Mouse (Mus musculus) midbrain, embryonic 10.5 days (tissue): ENCODE data around the gene Slc29a3. TPM values are rescaled to one million over a fixed set of nuclear protein-coding genes. Genes with fewer than 3 reads are reported as not detected.
A peak's percentile ranks its signal among the peaks of the same experiment; 100 is the strongest.

Source experiments
- DNase-seq: peaks from one replicate; pipeline ENCODE4 v3.0.0-alpha.2; 2017; ENCODE audit warnings: low spot score
- H3K27ac ChIP-seq: fragments of 300-500 bp; sonication (generic); replicated peaks from 2 replicates; pipeline ENCODE4 v1.5.1; 2016; ENCODE audit warnings: mild to moderate bottlenecking
- H3K27me3 ChIP-seq: fragments of 300-500 bp; sonication (generic); 2 replicates; pipeline ENCODE4 v1.6.1; 2016; ENCODE audit warnings: low read depth, mild to moderate bottlenecking; ENCODE audit not compliant: poor library complexity, severe bottlenecking
- H3K36me3 ChIP-seq: fragments of 300-500 bp; sonication (generic); 2 replicates; pipeline ENCODE4 v1.6.1; 2016; ENCODE audit warnings: mild to moderate bottlenecking, moderate library complexity
- H3K4me1 ChIP-seq: fragments of 300-500 bp; sonication (generic); 2 replicates; pipeline ENCODE4 v1.6.1; 2016
- H3K4me3 ChIP-seq: fragments of 300-500 bp; sonication (generic); 2 replicates; pipeline ENCODE4 v1.5.1; 2016; ENCODE audit warnings: mild to moderate bottlenecking, moderate library complexity
- H3K9me3 ChIP-seq: fragments of 300-500 bp; sonication (generic); replicated peaks from 2 replicates; pipeline ENCODE4 v1.6.1; 2016; ENCODE audit warnings: mild to moderate bottlenecking
- WGBS: fragments of 180-500 bp; shearing (Covaris S2); methylation state at CpG from one replicate; pipeline ENCODE4 v1.1.7; 2016; 5-methylcytosine and 5-hydroxymethylcytosine counted together
- polyA plus RNA-seq: library from polyadenylated mRNA; unstranded; fragments of >200 nt; fragmentation: Nextera tagmentation; extraction: Ambion mirVana; gene quantifications from 2 replicates; pipeline ENCODE4 v1.2.1, GENCODE M21; 2016

The Slc29a3 gene
- 8.4 and 12.8 TPM in 2 replicates for polyA plus RNA-seq

GRCm38 (mm10) chr10:60752040-60753020 lies at the start of gene Slc29a3:
Slc29a3 (minus strand) TSS chr10:60752794.
- 8% methylated on average over 41 of the region's 41 CpGs for WGBS
- peak; percentile 97 for DNase-seq
- Histone ChIP-seq H3K27ac (peak within 1 kb of the TSS; percentile 91), H3K9me3 (no peaks in the 10 kb centered on the region), H3K4me1 (peaks cover 24% of the 10 kb centered on the region), H3K27me3 (0 out of 2 replicates have a peak, but pooled peaks cover 3% of the 10 kb centered on the region), H3K4me3 (peak within 1 kb of the TSS; percentile 67), H3K36me3 (no peaks in the 10 kb centered on the region; the same call in 1 of the 2 replicates)

DNA sequence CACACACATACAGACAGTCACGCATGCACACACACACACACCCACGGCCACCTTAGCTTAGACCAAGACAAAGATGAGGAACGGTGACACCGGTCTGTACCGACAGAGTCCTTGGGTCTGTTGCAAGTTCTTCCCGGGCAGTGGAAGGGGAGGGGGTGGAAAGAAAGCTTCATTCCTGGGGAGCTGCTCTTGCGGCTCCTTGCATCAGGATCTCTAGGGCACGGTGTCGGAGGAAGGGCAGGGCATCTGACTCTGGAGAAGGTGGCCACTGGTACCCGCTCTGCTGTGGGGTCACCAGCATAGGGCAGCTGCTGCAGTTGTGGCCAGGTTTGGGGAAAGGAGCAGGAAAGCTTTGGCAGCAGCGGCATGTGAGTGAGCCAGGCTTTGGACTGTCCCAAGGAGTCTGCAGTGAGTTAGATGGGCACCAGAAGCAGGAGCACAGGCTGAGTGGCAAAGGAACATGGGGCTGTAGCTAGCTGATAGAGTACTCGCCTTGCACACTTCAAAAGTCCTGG lies 49.4 kb upstream of the Slc29a3 start:
- no peaks in the 10 kb centered on the region for H3K36me3 ChIP-seq
- no peak for DNase-seq
- no peak overlapping the region for H3K4me3 ChIP-seq
- H3K27me3 ChIP-seq: peaks cover 85% of the 10 kb centered on the region
- WGBS: 62% methylated on average over 12 of the region's 12 CpGs
- H3K27ac ChIP-seq: peak overlapping the region; percentile 55; the same call in 1 of the 2 replicates
- no peaks in the 10 kb centered on the region for H3K9me3 ChIP-seq
- peaks cover 47% of the 10 kb centered on the region for H3K4me1 ChIP-seq

GRCm38 (mm10) chr10:60801168-60801897 lies 48.7 kb upstream of the Slc29a3 start:
- no peak for DNase-seq
- WGBS: 45% methylated on average over 11 of the region's 11 CpGs
- Histone ChIP-seq H3K4me3 (no peak overlapping the region), H3K27ac (no peak overlapping the region), H3K27me3 (peaks cover 79% of the 10 kb centered on the region), H3K4me1 (peaks cover 41% of the 10 kb centered on the region), H3K9me3 (no peaks in the 10 kb centered on the region), H3K36me3 (no peaks in the 10 kb centered on the region)

DNA sequence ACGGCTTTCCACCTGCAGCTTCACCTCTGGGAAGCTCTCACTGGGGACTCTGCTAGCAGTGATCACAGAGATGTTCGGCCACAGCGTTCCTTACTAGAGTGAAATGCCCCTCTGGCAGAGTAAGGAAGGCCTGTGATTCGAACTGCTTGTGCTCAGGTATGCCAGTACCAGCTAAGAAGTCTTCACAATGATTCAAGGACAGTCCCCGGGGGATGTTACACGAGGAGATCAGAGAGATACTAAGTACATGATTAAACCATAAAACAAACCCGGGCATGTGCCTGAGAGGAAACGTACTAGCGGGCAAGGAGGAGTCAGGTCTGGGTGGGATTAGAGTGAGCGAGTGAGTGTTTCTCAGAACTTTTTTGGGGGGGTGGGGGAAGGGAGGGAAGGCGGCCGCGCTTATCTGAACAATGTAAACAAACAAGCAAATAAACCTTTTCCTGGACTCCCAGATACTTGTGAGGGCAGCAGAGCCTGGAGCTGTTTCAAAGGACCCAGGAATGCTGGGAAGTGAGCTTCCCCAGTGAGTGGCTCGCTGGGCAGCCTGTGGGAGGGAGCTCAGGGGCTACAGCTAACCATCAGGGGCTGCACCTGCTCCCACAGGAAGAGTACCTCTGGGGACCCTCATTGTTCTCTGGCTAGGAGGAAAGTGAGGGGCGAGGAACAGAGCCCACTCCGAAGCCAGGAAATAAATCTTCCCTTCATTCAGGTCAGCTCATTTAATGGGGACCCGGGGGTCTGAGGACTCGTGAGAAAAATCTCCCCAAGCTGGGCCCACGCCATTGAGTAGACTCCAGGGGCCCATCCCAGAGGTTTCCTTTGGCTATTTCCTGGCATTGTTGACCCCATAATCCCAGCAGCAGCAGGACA lies 47.9 kb upstream of the Slc29a3 start:
- Histone ChIP-seq H3K9me3 (no peaks in the 10 kb centered on the region), H3K36me3 (no peaks in the 10 kb centered on the region), H3K27ac (peak overlapping the region; percentile 28; the same call in 1 of the 2 replicates), H3K4me3 (no peak overlapping the region), H3K4me1 (peaks cover 36% of the 10 kb centered on the region), H3K27me3 (peaks cover 79% of the 10 kb centered on the region)
- DNase-seq: no peak
- 20% methylated on average over 19 of the region's 19 CpGs for WGBS

DNA sequence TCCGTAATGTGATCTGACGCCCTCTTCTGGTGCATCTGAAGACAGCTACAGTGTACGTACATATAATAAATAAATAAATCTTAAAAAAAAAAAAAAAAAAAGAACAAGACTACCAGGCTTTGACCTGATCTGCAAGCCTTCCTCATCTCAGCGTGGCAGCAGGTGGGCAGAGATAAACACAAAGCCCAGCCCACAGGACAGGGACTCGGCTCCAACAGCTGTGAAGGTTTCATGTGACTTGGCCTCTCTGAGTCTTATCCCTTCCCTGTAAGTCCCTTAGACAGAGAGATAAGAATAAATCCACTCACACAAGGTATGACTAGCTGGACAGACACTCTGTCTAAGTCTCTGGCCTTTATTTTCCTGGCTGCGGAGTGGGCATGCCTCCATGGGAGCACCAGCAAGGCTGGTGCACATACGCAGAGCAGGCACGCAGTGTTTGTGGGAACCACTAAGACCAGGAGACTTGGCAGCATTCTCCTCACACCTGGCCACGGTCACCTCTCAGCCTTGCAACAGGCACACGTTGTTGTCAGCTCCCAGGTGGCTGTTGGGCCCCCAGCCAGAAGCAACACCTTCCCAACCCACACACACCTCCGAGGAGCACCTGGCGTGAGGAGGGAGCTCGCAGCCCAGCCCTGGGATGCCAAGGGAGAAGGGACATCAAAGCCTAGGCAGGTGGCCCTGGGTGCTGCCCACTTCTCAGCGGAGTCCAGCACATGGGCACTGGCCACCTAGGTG lies 45.3 kb upstream of the Slc29a3 start:
- Histone ChIP-seq H3K27ac (no peak overlapping the region), H3K36me3 (no peaks in the 10 kb centered on the region), H3K27me3 (peaks cover 84% of the 10 kb centered on the region), H3K4me1 (peaks cover 45% of the 10 kb centered on the region), H3K9me3 (no peaks in the 10 kb centered on the region), H3K4me3 (no peak overlapping the region)
- 83% methylated on average over 14 of the region's 14 CpGs for WGBS
- DNase-seq: no peak

DNA sequence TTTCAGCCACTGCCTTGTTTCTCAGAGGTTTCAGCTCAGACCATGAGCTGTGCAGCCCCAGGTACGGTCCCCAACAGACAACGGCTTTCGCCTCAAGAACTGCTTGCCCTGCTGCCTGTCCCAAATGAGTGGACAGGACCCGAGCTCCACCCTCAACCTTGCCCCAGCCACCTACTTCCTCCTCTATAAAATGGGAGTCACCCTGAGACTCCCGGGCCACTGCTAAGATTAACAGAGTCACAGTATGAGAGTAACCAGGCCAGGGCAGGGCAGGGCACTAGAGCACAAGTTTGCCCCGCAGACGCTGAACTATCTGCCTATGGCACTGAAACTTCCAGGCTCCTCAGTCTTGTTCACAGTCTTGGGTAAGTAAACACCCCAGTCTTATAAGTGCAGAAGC lies 43.9 kb upstream of the Slc29a3 start:
- Histone ChIP-seq H3K4me1 (peaks cover 56% of the 10 kb centered on the region), H3K4me3 (no peak overlapping the region), H3K9me3 (no peaks in the 10 kb centered on the region), H3K27me3 (peaks cover 79% of the 10 kb centered on the region), H3K27ac (no peak overlapping the region), H3K36me3 (no peaks in the 10 kb centered on the region)
- DNase-seq: no peak
- 91% methylated on average over 7 of the region's 7 CpGs for WGBS

DNA sequence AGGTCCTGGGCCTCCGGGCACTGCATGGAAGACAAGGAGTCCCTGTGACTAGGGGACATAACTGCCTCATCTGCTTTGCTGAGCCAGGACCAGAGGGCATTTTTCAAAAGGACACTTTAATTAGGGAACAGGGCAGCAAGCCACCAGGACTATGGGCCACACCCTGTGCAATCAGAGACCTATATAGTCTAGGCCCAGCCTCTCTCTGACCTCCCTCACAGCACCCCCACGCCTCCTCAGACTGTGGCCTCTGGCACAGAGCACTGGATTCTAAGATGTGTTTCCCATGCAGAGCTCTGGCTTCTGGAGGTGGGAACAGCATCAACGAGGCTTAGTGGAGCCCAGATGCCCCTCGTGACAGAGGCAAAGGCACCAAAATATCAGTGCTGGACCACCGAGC lies 43.4 kb upstream of the Slc29a3 start:
- Histone ChIP-seq H3K27me3 (peaks cover 78% of the 10 kb centered on the region), H3K9me3 (no peaks in the 10 kb centered on the region), H3K4me1 (peaks cover 52% of the 10 kb centered on the region), H3K36me3 (no peaks in the 10 kb centered on the region), H3K4me3 (no peak overlapping the region), H3K27ac (no peak overlapping the region)
- DNase-seq: no peak
- 80% methylated on average over 5 of the region's 5 CpGs for WGBS

- no peaks in the 10 kb centered on the region for H3K9me3 ChIP-seq
- WGBS: 56% methylated on average over 8 of the region's 8 CpGs
- no peak overlapping the region; the same call in 1 of the 2 replicates for H3K27ac ChIP-seq
- H3K4me3 ChIP-seq: no peak overlapping the region
- DNase-seq: no peak
- no peaks in the 10 kb centered on the region for H3K36me3 ChIP-seq
- peaks cover 43% of the 10 kb centered on the region for H3K4me1 ChIP-seq
- H3K27me3 ChIP-seq: peaks cover 68% of the 10 kb centered on the region
Observed at GRCm38 (mm10) chr10:60794792-60795191, 42.2 kb upstream of the Slc29a3 start.

- DNase-seq: no peak
- peaks cover 64% of the 10 kb centered on the region for H3K27me3 ChIP-seq
- H3K36me3 ChIP-seq: no peaks in the 10 kb centered on the region
- H3K4me1 ChIP-seq: peaks cover 40% of the 10 kb centered on the region
- H3K9me3 ChIP-seq: no peaks in the 10 kb centered on the region
- no peak overlapping the region for H3K4me3 ChIP-seq
- peak overlapping the region; percentile 24; the same call in 1 of the 2 replicates for H3K27ac ChIP-seq
- 40% methylated on average over 11 of the region's 11 CpGs for WGBS
Observed at GRCm38 (mm10) chr10:60794374-60794773, 41.8 kb upstream of the Slc29a3 start.

DNA sequence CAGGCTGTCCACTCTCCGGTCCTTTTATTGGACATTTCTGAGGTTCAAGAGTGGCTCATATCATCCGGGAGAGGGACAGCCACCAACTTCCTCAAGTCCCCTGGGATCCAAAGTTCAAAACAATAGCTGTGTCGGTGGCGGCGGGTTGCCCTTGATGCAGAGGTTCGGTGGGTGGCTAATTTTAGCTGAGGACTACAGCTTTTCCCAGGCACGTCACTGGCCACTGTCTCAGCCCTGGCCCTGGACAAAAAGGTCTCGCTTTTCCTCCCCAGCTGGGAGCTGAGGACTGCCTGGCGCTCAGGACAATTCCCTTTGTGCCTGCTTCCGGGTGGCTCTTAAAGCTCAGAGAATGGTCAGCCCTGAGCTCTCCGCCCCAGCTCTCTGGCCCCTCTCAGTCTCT lies 40.2 kb upstream of the Slc29a3 start:
- H3K4me3 ChIP-seq: 0 out of 2 replicates have a peak overlapping the region, but pooled peaks have one; percentile 20
- no peaks in the 10 kb centered on the region for H3K36me3 ChIP-seq
- H3K9me3 ChIP-seq: no peaks in the 10 kb centered on the region
- DNase-seq: peak; percentile 37
- peaks cover 48% of the 10 kb centered on the region for H3K27me3 ChIP-seq
- H3K4me1 ChIP-seq: peaks cover 40% of the 10 kb centered on the region
- whole genome bisulfite sequencing: 13% methylated on average over 11 of the region's 11 CpGs
- H3K27ac ChIP-seq: peak overlapping the region; percentile 59

DNA sequence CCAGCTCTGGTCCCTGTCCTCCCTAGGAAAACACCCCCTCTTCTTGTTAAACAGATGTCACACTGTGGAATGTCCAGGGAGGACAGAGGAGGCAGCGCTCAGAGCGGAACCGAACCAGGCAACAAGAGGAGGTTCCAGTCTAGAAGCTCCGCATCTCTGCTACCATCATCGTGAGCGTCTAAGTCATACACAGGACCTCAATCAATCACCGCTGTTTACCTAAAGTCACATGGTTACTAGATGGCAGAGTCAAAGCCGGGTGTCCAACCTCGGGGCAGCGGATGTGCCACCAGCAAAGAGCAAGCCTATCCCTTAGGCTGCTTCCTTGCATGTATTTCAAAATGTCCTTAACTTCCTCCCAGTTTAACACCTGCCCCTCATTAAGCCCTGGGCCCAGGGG lies 39.8 kb upstream of the Slc29a3 start:
- Histone ChIP-seq H3K27me3 (peaks cover 48% of the 10 kb centered on the region), H3K4me3 (no peak overlapping the region), H3K27ac (peak overlapping the region; percentile 59), H3K4me1 (peaks cover 43% of the 10 kb centered on the region), H3K36me3 (no peaks in the 10 kb centered on the region), H3K9me3 (no peaks in the 10 kb centered on the region)
- DNase-seq: no peak
- WGBS: 67% methylated on average over 10 of the region's 10 CpGs
